Mouse (Mus musculus) midbrain, embryonic 15.5 days (tissue): Measurements from ENCODE around the gene Cenpx. TPM values are rescaled to one million over a fixed set of nuclear protein-coding genes. Genes with fewer than 3 reads are reported as not detected.
"Not testable (repeated sequence)": the region's sequence is repeated elsewhere in the genome, so short reads cannot be mapped to it uniquely, and the experiment has no call there.

Experiments
- ATAC-seq: fragments of 200-750 bp; cut with Nextera tagmentation; replicated peaks from 2 replicates; pipeline ENCODE4 v1.8.0; 2017; ENCODE audit warnings: moderate TSS enrichment
- H3K27ac ChIP-seq: fragments of 300-500 bp; sonication (generic); 2 replicates; pipeline ENCODE4 v1.5.1; 2015; ENCODE audit warnings: mild to moderate bottlenecking, inconsistent platforms
- H3K27me3 ChIP-seq: fragments of 300-500 bp; sonication (generic); replicated peaks from 2 replicates; pipeline ENCODE4 v1.6.1; 2015; ENCODE audit warnings: inconsistent platforms
- H3K36me3 ChIP-seq: fragments of 300-500 bp; sonication (generic); replicated peaks from 2 replicates; pipeline ENCODE4 v1.6.1; 2015; ENCODE audit warnings: inconsistent platforms
- H3K4me1 ChIP-seq: fragments of 300-500 bp; sonication (generic); 2 replicates; pipeline ENCODE4 v1.6.1; 2015; ENCODE audit warnings: inconsistent platforms
- H3K4me2 ChIP-seq: fragments of 300-500 bp; sonication (generic); 2 replicates; pipeline ENCODE4 v1.6.1; 2015; ENCODE audit warnings: inconsistent platforms, mild to moderate bottlenecking, moderate library complexity
- H3K4me3 ChIP-seq: fragments of 300-500 bp; sonication (generic); 2 replicates; pipeline ENCODE4 v1.5.1; 2015; ENCODE audit warnings: mild to moderate bottlenecking, inconsistent platforms
- H3K9ac ChIP-seq: fragments of 300-500 bp; sonication (generic); 2 replicates; pipeline ENCODE4 v1.6.1; 2015; ENCODE audit warnings: mild to moderate bottlenecking, inconsistent platforms
- H3K9me3 ChIP-seq: fragments of 300-500 bp; sonication (generic); 2 replicates; pipeline ENCODE4 v1.6.1; 2016; ENCODE audit warnings: inconsistent platforms
- WGBS: fragments of 180-500 bp; shearing (Covaris S2); methylation state at CpG from one replicate; pipeline ENCODE4 v1.1.7; 2015; ENCODE audit warnings: mixed read lengths; 5-methylcytosine and 5-hydroxymethylcytosine counted together
- polyA plus RNA-seq: library from polyadenylated mRNA; unstranded; fragments of >200 nt; fragmentation: Nextera tagmentation; extraction: Ambion mirVana; gene quantifications from 2 replicates; pipeline ENCODE4 v1.2.1, GENCODE M21; 2015

Gene Cenpx
- polyA plus RNA-seq, 1 experiment from 2014 or later, result 95.6 TPM

- no peak overlapping the region for H3K4me3 ChIP-seq
- H3K9ac ChIP-seq, result no peak overlapping the region
- H3K4me2 ChIP-seq, result no peak overlapping the region
- peaks cover 15% of the 10 kb centered on the region for H3K36me3 ChIP-seq
- 76% methylated on average over 20 of the region's 20 CpGs for WGBS
- no peak for ATAC-seq
- no peak overlapping the region for H3K27ac ChIP-seq
- no peaks in the 10 kb centered on the region for H3K27me3 ChIP-seq
- H3K9me3 ChIP-seq, result no peaks in the 10 kb centered on the region
- no peaks in the 10 kb centered on the region for H3K4me1 ChIP-seq
These were observed 26.8 kb downstream of the Cenpx start for GRCm38 (mm10) chr11:120686650-120687272.

GRCm38 (mm10) chr11:120684660-120685059 is 28.9 kb downstream of the Cenpx start:
- Histone ChIP-seq H3K36me3 (peaks cover 20% of the 10 kb centered on the region), H3K4me2 (no peak overlapping the region), H3K4me3 (no peak overlapping the region), H3K4me1 (no peaks in the 10 kb centered on the region), H3K27ac (no peak overlapping the region), H3K9me3 (no peaks in the 10 kb centered on the region), H3K9ac (no peak overlapping the region), H3K27me3 (no peaks in the 10 kb centered on the region)
- WGBS, result 99% methylated on average over 2 of the region's 2 CpGs
- no peak for ATAC-seq

- no peaks in the 10 kb centered on the region for H3K9me3 ChIP-seq
- no peak overlapping the region for H3K4me2 ChIP-seq
- H3K4me1 ChIP-seq, result no peaks in the 10 kb centered on the region
- H3K27me3 ChIP-seq, result no peaks in the 10 kb centered on the region
- H3K36me3 ChIP-seq, result peaks cover 20% of the 10 kb centered on the region
- no peak overlapping the region for H3K4me3 ChIP-seq
- 90% methylated on average over 2 of the region's 2 CpGs for WGBS
- no peak for ATAC-seq
- H3K9ac ChIP-seq, result no peak overlapping the region
- no peak overlapping the region for H3K27ac ChIP-seq
These were observed 29.5 kb downstream of the Cenpx start for GRCm38 (mm10) chr11:120684086-120684485.

- Histone ChIP-seq H3K27me3 (no peaks in the 10 kb centered on the region), H3K9me3 (no peaks in the 10 kb centered on the region), H3K9ac (no peak overlapping the region), H3K4me3 (no peak overlapping the region), H3K4me1 (no peaks in the 10 kb centered on the region), H3K4me2 (no peak overlapping the region), H3K27ac (no peak overlapping the region), H3K36me3 (peaks cover 20% of the 10 kb centered on the region)
- 94% methylated on average over 3 of the region's 3 CpGs for WGBS
- no peak for ATAC-seq
These were observed 30.0 kb downstream of the Cenpx start for GRCm38 (mm10) chr11:120683536-120683935.

GRCm38 (mm10) chr11:120682683-120683082 is 30.9 kb downstream of the Cenpx start:
- H3K4me1 ChIP-seq, result no peaks in the 10 kb centered on the region
- H3K4me3 ChIP-seq, result no peak overlapping the region
- H3K9ac ChIP-seq, result no peak overlapping the region
- WGBS, result 93% methylated on average over 5 of the region's 5 CpGs
- peaks cover 20% of the 10 kb centered on the region; the same call in 1 of the 2 replicates for H3K36me3 ChIP-seq
- H3K9me3 ChIP-seq, result no peaks in the 10 kb centered on the region
- no peak overlapping the region for H3K4me2 ChIP-seq
- ATAC-seq, result no peak
- no peaks in the 10 kb centered on the region for H3K27me3 ChIP-seq
- H3K27ac ChIP-seq, result no peak overlapping the region

GRCm38 (mm10) chr11:120679909-120680308 is 33.6 kb downstream of the Cenpx start:
- Histone ChIP-seq H3K4me1 (0 out of 2 replicates have a peak, but pooled peaks cover 4% of the 10 kb centered on the region), H3K27me3 (no peaks in the 10 kb centered on the region), H3K4me2 (no peak overlapping the region), H3K27ac (no peak overlapping the region), H3K9ac (no peak overlapping the region), H3K4me3 (no peak overlapping the region), H3K9me3 (no peaks in the 10 kb centered on the region), H3K36me3 (peaks cover 14% of the 10 kb centered on the region; the same call in 1 of the 2 replicates)
- 72% methylated on average over 3 of the region's 3 CpGs for WGBS
- no peak for ATAC-seq

GRCm38 (mm10) chr11:120676951-120677350 is 36.6 kb downstream of the Cenpx start:
- no peaks in the 10 kb centered on the region for H3K9me3 ChIP-seq
- peaks cover 17% of the 10 kb centered on the region for H3K4me1 ChIP-seq
- H3K36me3 ChIP-seq, result peaks cover 7% of the 10 kb centered on the region; the same call in 1 of the 2 replicates
- WGBS, result 95% methylated on average over 4 of the region's 4 CpGs
- no peaks in the 10 kb centered on the region for H3K27me3 ChIP-seq
- no peak overlapping the region for H3K27ac ChIP-seq
- H3K4me3 ChIP-seq, result no peak overlapping the region
- no peak overlapping the region for H3K4me2 ChIP-seq
- H3K9ac ChIP-seq, result no peak overlapping the region
- no peak for ATAC-seq

GRCm38 (mm10) chr11:120675875-120676274 is 37.7 kb downstream of the Cenpx start:
- not testable (repeated sequence) for H3K9me3 ChIP-seq, H3K4me2 ChIP-seq, H3K36me3 ChIP-seq, ATAC-seq, H3K9ac ChIP-seq, H3K27me3 ChIP-seq, H3K4me3 ChIP-seq, H3K27ac ChIP-seq
- H3K4me1 ChIP-seq, result peaks cover 17% of the 10 kb centered on the region
- 86% methylated on average over 5 of the region's 5 CpGs for WGBS

GRCm38 (mm10) chr11:120673594-120674122 is 39.9 kb downstream of the Cenpx start:
- H3K4me1 ChIP-seq, result peaks cover 17% of the 10 kb centered on the region
- peak; percentile 59 for ATAC-seq
- no peaks in the 10 kb centered on the region; the same call in 1 of the 2 replicates for H3K36me3 ChIP-seq
- H3K4me2 ChIP-seq, result peak overlapping the region; percentile 66
- WGBS, result 31% methylated on average over 12 of the region's 12 CpGs
- peak overlapping the region; percentile 67 for H3K9ac ChIP-seq
- no peaks in the 10 kb centered on the region for H3K9me3 ChIP-seq
- H3K27me3 ChIP-seq, result no peaks in the 10 kb centered on the region
- H3K4me3 ChIP-seq, result peak overlapping the region; percentile 79
- H3K27ac ChIP-seq, result peak overlapping the region; percentile 94

GRCm38 (mm10) chr11:120672687-120673593 is 40.6 kb downstream of the Cenpx start, which contains the start of gene Aspscr1:
Gene Aspscr1, plus strand, starts transcription at chr11:120672973.
- H3K36me3 ChIP-seq, result no peaks in the 10 kb centered on the region; the same call in 1 of the 2 replicates
- no peaks in the 10 kb centered on the region for H3K27me3 ChIP-seq
- H3K27ac ChIP-seq, result peak within 1 kb of the TSS; percentile 94
- H3K4me3 ChIP-seq, result peak within 1 kb of the TSS; percentile 79
- peak; percentile 96 for ATAC-seq
- WGBS, result under 1% methylated on average over 83 of the region's 83 CpGs
- peak within 1 kb of the TSS; percentile 67 for H3K9ac ChIP-seq
- peaks cover 17% of the 10 kb centered on the region for H3K4me1 ChIP-seq
- H3K4me2 ChIP-seq, result peak within 1 kb of the TSS; percentile 66
- H3K9me3 ChIP-seq, result no peaks in the 10 kb centered on the region

- no peak for ATAC-seq
- H3K27me3 ChIP-seq, result peaks cover 29% of the 10 kb centered on the region
- no peaks in the 10 kb centered on the region for H3K4me1 ChIP-seq
- H3K4me2 ChIP-seq, result no peak overlapping the region
- H3K9ac ChIP-seq, result no peak overlapping the region
- no peak overlapping the region for H3K27ac ChIP-seq
- no peak overlapping the region for H3K4me3 ChIP-seq
- WGBS, result 10% methylated on average over 3 of the region's 3 CpGs
- no peaks in the 10 kb centered on the region for H3K36me3 ChIP-seq
- no peaks in the 10 kb centered on the region for H3K9me3 ChIP-seq
These were observed 46.9 kb downstream of the Cenpx start for GRCm38 (mm10) chr11:120666617-120667016.

- Histone ChIP-seq H3K4me1 (peaks cover 11% of the 10 kb centered on the region), H3K36me3 (no peaks in the 10 kb centered on the region), H3K4me3 (no peak overlapping the region), H3K27ac (no peak overlapping the region), H3K9ac (no peak overlapping the region), H3K4me2 (no peak overlapping the region), H3K27me3 (peaks cover 41% of the 10 kb centered on the region), H3K9me3 (no peaks in the 10 kb centered on the region)
- no peak for ATAC-seq
- WGBS, result 83% methylated on average over 3 of the region's 3 CpGs
These were observed 48.1 kb downstream of the Cenpx start for GRCm38 (mm10) chr11:120665406-120665805.
